Mouse (Mus musculus): Measurements from ENCODE around the gene Igfn1.
A peak's percentile ranks its signal among the peaks of the same experiment; 100 is the strongest.

Igfn1 gene

GRCm38 (mm10) chr1:136006292-136006748 is at the start of gene Igfn1:
Igfn1 (minus strand) TSS chr1:136006342.
- peaks cover 11% of the 10 kb centered on the region for H3K4me1 ChIP-seq (replicated peaks; ENCODE audit: low read depth, low read length)
- H3K27me3 ChIP-seq (ENCODE audit: insufficient read depth, low read length) = peaks cover 40% of the 10 kb centered on the region
- H3K9me3 ChIP-seq (ENCODE audit: low read length) = no peaks in the 10 kb centered on the region
- H3K4me3 ChIP-seq (replicated peaks; ENCODE audit: low read length) = peak within 1 kb of the TSS; percentile 80
- TF ChIP-seq NANOG (IDR thresholded peaks at IDR 0.05; ENCODE audit: borderline replicate concordance, low read length) (no peak), CTCF (conservative IDR thresholded peaks at IDR 0.05; ENCODE audit: low read length) (no peak), POU5F1 (IDR thresholded peaks at IDR 0.05; ENCODE audit: borderline replicate concordance, low read length) (no peak)
- no peaks in the 10 kb centered on the region for H3K36me3 ChIP-seq (ENCODE audit: insufficient read depth, low read length)

GRCm38 (mm10) chr1:136055771-136056170 is 49.6 kb upstream of the Igfn1 start:
- no peaks in the 10 kb centered on the region for H3K36me3 ChIP-seq (ENCODE audit: insufficient read depth, low read length)
- peaks cover 12% of the 10 kb centered on the region for H3K4me1 ChIP-seq (replicated peaks; ENCODE audit: low read depth, low read length)
- TF ChIP-seq CTCF (conservative IDR thresholded peaks at IDR 0.05; ENCODE audit: low read length) = no peak
- no peak for TF ChIP-seq NANOG (IDR thresholded peaks at IDR 0.05; ENCODE audit: borderline replicate concordance, low read length)
- TF ChIP-seq POU5F1 (IDR thresholded peaks at IDR 0.05; ENCODE audit: borderline replicate concordance, low read length) = no peak

GRCm38 (mm10) chr1:136052547-136052946 is 46.4 kb upstream of the Igfn1 start, which contains the start of gene Cacna1s:
Cacna1s (plus strand) TSS chr1:136052750.
- TF ChIP-seq CTCF (conservative IDR thresholded peaks at IDR 0.05; ENCODE audit: low read length) = no peak
- TF ChIP-seq POU5F1 (IDR thresholded peaks at IDR 0.05; ENCODE audit: borderline replicate concordance, low read length) = no peak
- TF ChIP-seq NANOG (IDR thresholded peaks at IDR 0.05; ENCODE audit: borderline replicate concordance, low read length) = no peak
- Histone ChIP-seq H3K4me1 (replicated peaks; ENCODE audit: low read depth, low read length) (peaks cover 19% of the 10 kb centered on the region), H3K27me3 (ENCODE audit: insufficient read depth, low read length) (peaks cover 66% of the 10 kb centered on the region), H3K9me3 (ENCODE audit: low read length) (no peaks in the 10 kb centered on the region), H3K4me3 (replicated peaks; ENCODE audit: low read length) (no peak within 1 kb of the TSS), H3K36me3 (ENCODE audit: insufficient read depth, low read length) (no peaks in the 10 kb centered on the region)

More at GRCm38 (mm10) chr1:136055771-136056170, 49.6 kb upstream of the Igfn1 start:
- no peaks in the 10 kb centered on the region for H3K9me3 ChIP-seq (ENCODE audit: low read length)
- H3K27me3 ChIP-seq (ENCODE audit: insufficient read depth, low read length) = peaks cover 51% of the 10 kb centered on the region
- H3K4me3 ChIP-seq (replicated peaks; ENCODE audit: low read length) = no peak overlapping the region

GRCm38 (mm10) chr1:136051465-136051864 is 45.3 kb upstream of the Igfn1 start:
- H3K9me3 ChIP-seq (ENCODE audit: low read length) = no peaks in the 10 kb centered on the region
- H3K4me3 ChIP-seq (replicated peaks; ENCODE audit: low read length) = peak overlapping the region; percentile 70
- H3K36me3 ChIP-seq (ENCODE audit: insufficient read depth, low read length) = no peaks in the 10 kb centered on the region
- TF ChIP-seq NANOG (IDR thresholded peaks at IDR 0.05; ENCODE audit: borderline replicate concordance, low read length) (no peak), CTCF (conservative IDR thresholded peaks at IDR 0.05; ENCODE audit: low read length) (peak; percentile 55), POU5F1 (IDR thresholded peaks at IDR 0.05; ENCODE audit: borderline replicate concordance, low read length) (no peak)
- H3K27me3 ChIP-seq (ENCODE audit: insufficient read depth, low read length) = peaks cover 66% of the 10 kb centered on the region
- peaks cover 19% of the 10 kb centered on the region for H3K4me1 ChIP-seq (replicated peaks; ENCODE audit: low read depth, low read length)

GRCm38 (mm10) chr1:136051013-136051315 is 44.8 kb upstream of the Igfn1 start:
- Histone ChIP-seq H3K27me3 (ENCODE audit: insufficient read depth, low read length) (peaks cover 66% of the 10 kb centered on the region), H3K4me1 (replicated peaks; ENCODE audit: low read depth, low read length) (peaks cover 19% of the 10 kb centered on the region), H3K9me3 (ENCODE audit: low read length) (0 out of 2 replicates have a peak, but pooled peaks cover under 1% of the 10 kb centered on the region), H3K4me3 (replicated peaks; ENCODE audit: low read length) (peak overlapping the region; percentile 70), H3K36me3 (ENCODE audit: insufficient read depth, low read length) (no peaks in the 10 kb centered on the region)
- TF ChIP-seq NANOG (IDR thresholded peaks at IDR 0.05; ENCODE audit: borderline replicate concordance, low read length) (no peak), POU5F1 (IDR thresholded peaks at IDR 0.05; ENCODE audit: borderline replicate concordance, low read length) (no peak), CTCF (conservative IDR thresholded peaks at IDR 0.05; ENCODE audit: low read length) (no peak)

- peaks cover 19% of the 10 kb centered on the region for H3K4me1 ChIP-seq (replicated peaks; ENCODE audit: low read depth, low read length)
- 0 out of 2 replicates have a peak, but pooled peaks cover 3% of the 10 kb centered on the region for H3K9me3 ChIP-seq (ENCODE audit: low read length)
- TF ChIP-seq CTCF (conservative IDR thresholded peaks at IDR 0.05; ENCODE audit: low read length) = no peak
- no peak for TF ChIP-seq NANOG (IDR thresholded peaks at IDR 0.05; ENCODE audit: borderline replicate concordance, low read length)
- TF ChIP-seq POU5F1 (IDR thresholded peaks at IDR 0.05; ENCODE audit: borderline replicate concordance, low read length) = no peak
- H3K27me3 ChIP-seq (ENCODE audit: insufficient read depth, low read length) = peaks cover 63% of the 10 kb centered on the region
- H3K36me3 ChIP-seq (ENCODE audit: insufficient read depth, low read length) = no peaks in the 10 kb centered on the region
- peak within 1 kb of the TSS; percentile 70 for H3K4me3 ChIP-seq (replicated peaks; ENCODE audit: low read length)
These were observed 44.3 kb upstream of the Igfn1 start, which contains the start of gene Ascl5 for GRCm38 (mm10) chr1:136050312-136051012. Ascl5 (plus strand) TSS chr1:136050804.

- H3K4me3 ChIP-seq (replicated peaks; ENCODE audit: low read length) = no peak overlapping the region
- TF ChIP-seq NANOG (IDR thresholded peaks at IDR 0.05; ENCODE audit: borderline replicate concordance, low read length) = no peak
- TF ChIP-seq POU5F1 (IDR thresholded peaks at IDR 0.05; ENCODE audit: borderline replicate concordance, low read length) = no peak
- TF ChIP-seq CTCF (conservative IDR thresholded peaks at IDR 0.05; ENCODE audit: low read length) = no peak
- peaks cover 53% of the 10 kb centered on the region for H3K27me3 ChIP-seq (ENCODE audit: insufficient read depth, low read length)
- H3K9me3 ChIP-seq (ENCODE audit: low read length) = 0 out of 2 replicates have a peak, but pooled peaks cover 3% of the 10 kb centered on the region
- H3K4me1 ChIP-seq (replicated peaks; ENCODE audit: low read depth, low read length) = peaks cover 17% of the 10 kb centered on the region
- H3K36me3 ChIP-seq (ENCODE audit: insufficient read depth, low read length) = no peaks in the 10 kb centered on the region
These were observed 41.8 kb upstream of the Igfn1 start for GRCm38 (mm10) chr1:136047894-136048293.

GRCm38 (mm10) chr1:136047432-136047831 is 41.3 kb upstream of the Igfn1 start:
- TF ChIP-seq CTCF (conservative IDR thresholded peaks at IDR 0.05; ENCODE audit: low read length) (peak; percentile 41), NANOG (IDR thresholded peaks at IDR 0.05; ENCODE audit: borderline replicate concordance, low read length) (no peak)
- Histone ChIP-seq H3K4me1 (replicated peaks; ENCODE audit: low read depth, low read length) (peaks cover 13% of the 10 kb centered on the region), H3K9me3 (ENCODE audit: low read length) (0 out of 2 replicates have a peak, but pooled peaks cover 3% of the 10 kb centered on the region), H3K27me3 (ENCODE audit: insufficient read depth, low read length) (peaks cover 52% of the 10 kb centered on the region), H3K36me3 (ENCODE audit: insufficient read depth, low read length) (no peaks in the 10 kb centered on the region), H3K4me3 (replicated peaks; ENCODE audit: low read length) (no peak overlapping the region)
